Mouse (Mus musculus) C2C12 (cell line): ENCODE data around the gene Csnk1e.

Source experiments
- CEBPB ChIP-seq: IDR thresholded peaks from one replicate; pipeline ENCODE4 v1.6.1; 2011; ENCODE audit warnings: low read depth, mild to moderate bottlenecking, control low read depth, moderate library complexity
- CTCF ChIP-seq: IDR thresholded peaks from one replicate; pipeline ENCODE4 v1.5.1; 2011; ENCODE audit not compliant: control insufficient read depth, insufficient read depth, insufficient read length
- FOSL1 ChIP-seq: IDR thresholded peaks from one replicate; pipeline ENCODE4 v1.8.0; 2011; ENCODE audit warnings: mild to moderate bottlenecking, low read length; ENCODE audit not compliant: poor library complexity, insufficient read depth, severe bottlenecking
- MAX ChIP-seq: IDR thresholded peaks from one replicate; pipeline ENCODE4 v1.6.1; 2011; ENCODE audit warnings: mild to moderate bottlenecking, control low read depth
- MYOG ChIP-seq: IDR thresholded peaks from one replicate; pipeline ENCODE4 v1.6.1; 2011; ENCODE audit not compliant: control insufficient read depth, insufficient read length; ENCODE audit errors: extremely low read depth
- USF1 ChIP-seq: IDR thresholded peaks from one replicate; pipeline ENCODE4 v1.6.1; 2011; ENCODE audit warnings: low read depth, mild to moderate bottlenecking, control low read depth, moderate library complexity

DNA sequence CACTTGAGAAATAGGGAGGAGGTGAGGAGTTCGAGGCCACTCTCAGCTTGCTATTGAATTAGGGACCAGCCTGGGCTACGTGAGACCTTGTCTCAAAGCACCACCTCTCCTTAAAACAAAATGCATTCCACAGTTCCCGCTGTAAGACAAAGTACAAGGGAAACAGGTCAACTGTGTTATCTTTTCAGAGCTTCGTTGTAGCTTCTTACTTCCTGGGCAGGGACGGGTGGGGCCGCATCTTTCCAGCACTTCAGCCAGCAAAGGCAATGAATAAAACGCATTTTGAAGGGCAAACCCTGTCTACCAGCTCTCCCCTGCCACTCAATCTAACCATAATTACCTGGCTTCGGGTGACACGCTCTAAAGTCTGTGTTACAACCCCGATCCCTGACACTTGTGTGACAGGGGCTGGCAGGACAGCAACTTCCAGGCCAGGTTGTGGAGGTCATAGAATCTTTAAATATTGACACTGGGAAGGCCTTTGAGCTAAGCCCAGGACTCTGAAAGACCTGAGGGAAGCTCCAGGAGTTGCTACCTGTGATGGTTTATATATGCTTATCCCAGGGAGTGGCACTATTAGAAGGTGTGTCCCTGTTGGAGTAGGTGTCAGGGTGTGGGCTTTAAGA is 38.8 kb downstream of the Csnk1e start:
- no peak for TF ChIP-seq CTCF
- TF ChIP-seq MAX = no peak
- no peak for TF ChIP-seq USF1
- TF ChIP-seq MYOG = no peak
- TF ChIP-seq CEBPB = no peak
- TF ChIP-seq FOSL1 = no peak
